Mouse (Mus musculus) ES-E14 (cell line): ENCODE data around the gene Smim26.

ENCODE experiments used
- CHD2 ChIP-seq: IDR thresholded peaks from 2 replicates; pipeline ENCODE4 v1.6.1; 2014; ENCODE audit warnings: mild to moderate bottlenecking, low read depth, low read length, inconsistent platforms
- HCFC1 ChIP-seq: IDR thresholded peaks from 2 replicates; pipeline ENCODE4 v1.6.1; 2012; ENCODE audit warnings: low read length, inconsistent platforms, borderline replicate concordance; ENCODE audit not compliant: insufficient read depth
- MAFK ChIP-seq: IDR thresholded peaks from 2 replicates; pipeline ENCODE4 v1.6.1; 2014; ENCODE audit warnings: mild to moderate bottlenecking, low read depth, low read length, inconsistent platforms; ENCODE audit not compliant: insufficient read depth
- ZC3H11A ChIP-seq: IDR thresholded peaks from 2 replicates; pipeline ENCODE4 v1.6.1; 2012; ENCODE audit warnings: low read depth, mild to moderate bottlenecking, inconsistent platforms, low read length, borderline replicate concordance
- ZNF384 ChIP-seq: IDR thresholded peaks from 2 replicates; pipeline ENCODE4 v1.6.1; 2012; ENCODE audit warnings: low read depth, low read length, inconsistent platforms

DNA sequence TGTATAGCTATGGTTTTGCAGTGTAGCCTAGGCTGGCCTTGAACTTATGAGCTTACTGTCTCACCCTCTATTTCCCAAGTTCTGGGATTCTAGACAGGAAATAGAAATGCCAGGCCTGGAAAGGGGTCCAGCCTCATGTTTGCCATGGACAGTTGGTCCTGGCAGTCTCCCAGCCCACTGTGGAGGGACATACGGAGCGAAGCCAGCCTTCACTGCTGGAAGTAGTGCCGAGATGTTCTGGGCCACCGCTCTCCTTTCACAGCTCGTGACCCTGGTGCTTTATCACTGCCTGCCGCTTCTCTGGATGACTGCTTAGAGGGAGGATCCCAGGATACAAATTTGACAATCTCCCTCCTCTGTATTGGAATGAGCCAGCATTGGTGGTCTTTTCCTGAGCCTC, 27.6 kb downstream of the Smim26 start:
- no peak for TF ChIP-seq MAFK
- no peak for TF ChIP-seq ZNF384
- no peak for TF ChIP-seq ZC3H11A
- no peak for TF ChIP-seq HCFC1
- no peak for TF ChIP-seq CHD2
